Mouse (Mus musculus): ENCODE results near the gene Cdh16.
A peak's percentile ranks its signal among the peaks of the same experiment; 100 is the strongest.
"Not testable (repeated sequence)": the region's sequence is repeated elsewhere in the genome, so short reads cannot be mapped to it uniquely, and the experiment has no call there.

The Cdh16 gene

DNA sequence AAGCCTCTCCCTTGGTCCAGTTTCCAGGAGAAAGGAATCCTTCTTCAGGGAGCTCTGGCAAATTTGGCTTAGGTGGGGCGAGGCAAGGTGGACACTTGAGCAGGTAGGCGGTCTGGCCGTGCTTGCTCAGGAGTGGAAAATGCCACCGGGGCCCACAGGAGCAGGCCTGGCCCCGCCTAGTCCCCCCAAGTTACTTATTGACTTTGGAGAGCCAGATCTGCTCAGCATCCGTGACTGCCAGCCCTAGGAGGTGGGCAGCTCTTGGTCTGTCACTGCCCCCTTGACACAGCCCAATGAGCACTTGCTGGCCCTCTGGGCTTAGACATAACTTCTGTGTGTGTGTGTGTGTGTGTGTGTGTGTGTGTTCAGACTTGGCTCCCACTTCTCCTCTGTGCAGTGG is at the start of gene Cdh16:
TSS of gene Cdh16 (minus strand) at position 236 of the 400 bp plus-strand sequence.
- DNase-seq (ENCODE audit: extremely low read depth, low read depth), result no peak

- DNase-seq (ENCODE audit: extremely low read depth, low read depth), result no peak
These were observed 31.4 kb upstream of the Cdh16 start for GRCm38 (mm10) chr8:104655614-104656013.

- DNase-seq (ENCODE audit: extremely low read depth, low read depth), result peak; percentile 70
These were observed 30.8 kb upstream of the Cdh16 start for GRCm38 (mm10) chr8:104654984-104655383.

GRCm38 (mm10) chr8:104644187-104644586 is 20.0 kb upstream of the Cdh16 start:
- not testable (repeated sequence) for DNase-seq (ENCODE audit: extremely low read depth, low read depth)

GRCm38 (mm10) chr8:104642324-104642654 is 18.1 kb upstream of the Cdh16 start:
- no peak for DNase-seq (ENCODE audit: extremely low read depth, low read depth)

DNA sequence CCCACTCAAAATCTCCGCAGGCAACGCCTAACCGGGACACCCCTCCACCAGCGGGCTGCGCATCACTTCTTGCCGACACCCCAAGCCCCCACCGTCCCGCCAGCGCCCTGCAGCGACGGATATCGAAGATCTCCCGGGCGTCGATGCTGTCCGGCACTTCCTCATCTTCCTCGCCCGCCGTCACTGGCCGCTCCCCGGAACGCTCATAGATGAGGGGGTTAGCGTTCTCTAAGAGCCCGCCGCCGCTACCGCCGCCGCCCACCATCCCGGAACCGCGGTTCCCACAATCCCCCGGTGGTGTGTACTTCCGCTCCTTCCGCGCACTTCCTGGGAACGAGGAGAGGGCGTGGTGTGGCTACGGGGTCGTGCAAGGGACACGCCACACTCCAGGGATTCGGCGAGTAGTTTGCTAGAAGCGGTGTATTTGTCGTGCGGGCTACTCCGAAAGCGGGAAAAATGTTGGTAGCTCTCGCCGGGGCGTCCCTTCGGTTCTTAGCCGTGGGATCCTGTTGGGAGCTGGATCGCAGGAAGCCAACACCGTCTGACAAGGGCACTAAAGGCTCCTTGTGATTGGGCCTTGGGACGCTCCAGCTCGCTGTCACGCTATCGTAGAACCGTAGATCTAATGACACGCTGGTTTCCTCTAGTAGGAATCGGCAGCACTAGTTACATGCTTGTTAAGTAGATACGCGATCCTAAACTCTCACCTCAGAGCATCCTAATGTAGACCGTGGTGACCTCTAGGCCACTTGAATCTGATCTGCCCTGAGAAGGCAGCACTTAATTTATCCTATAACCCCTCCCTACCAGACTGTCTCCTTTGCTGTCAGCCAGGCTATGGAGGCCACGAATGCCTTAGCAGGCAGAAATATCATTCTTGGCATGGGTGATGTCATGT is 17.5 kb upstream of the Cdh16 start, which contains the start of gene Ciao2b:
TSS of gene Ciao2b (minus strand) at position 540 of the 898 bp plus-strand sequence.
- peak; percentile 74 for DNase-seq (ENCODE audit: extremely low read depth, low read depth)

GRCm38 (mm10) chr8:104640831-104641370 is 16.7 kb upstream of the Cdh16 start:
- DNase-seq (ENCODE audit: extremely low read depth, low read depth), result no peak

GRCm38 (mm10) chr8:104640241-104640640 is 16.0 kb upstream of the Cdh16 start:
- no peak for DNase-seq (ENCODE audit: extremely low read depth, low read depth)

DNA sequence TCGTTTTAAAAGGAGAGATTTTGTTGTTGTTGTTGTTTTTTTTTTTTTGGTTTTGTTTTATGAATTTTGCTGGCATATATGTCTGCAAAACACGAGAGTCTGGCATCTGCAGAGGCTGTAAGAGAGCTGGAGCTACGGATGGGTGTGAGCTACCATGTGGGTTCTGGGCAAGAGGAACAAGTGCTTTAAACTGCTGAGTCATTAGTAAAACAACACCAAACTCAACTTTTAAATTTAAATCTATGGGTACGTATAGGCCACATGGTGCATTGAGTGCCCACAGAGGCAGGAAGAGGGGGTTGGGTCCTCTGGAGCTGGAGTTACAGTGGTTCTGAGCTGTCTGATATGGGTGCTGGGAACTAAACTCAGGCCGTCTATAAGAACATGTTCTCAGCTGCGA is 13.8 kb upstream of the Cdh16 start:
- no peak for DNase-seq (ENCODE audit: extremely low read depth, low read depth)

DNA sequence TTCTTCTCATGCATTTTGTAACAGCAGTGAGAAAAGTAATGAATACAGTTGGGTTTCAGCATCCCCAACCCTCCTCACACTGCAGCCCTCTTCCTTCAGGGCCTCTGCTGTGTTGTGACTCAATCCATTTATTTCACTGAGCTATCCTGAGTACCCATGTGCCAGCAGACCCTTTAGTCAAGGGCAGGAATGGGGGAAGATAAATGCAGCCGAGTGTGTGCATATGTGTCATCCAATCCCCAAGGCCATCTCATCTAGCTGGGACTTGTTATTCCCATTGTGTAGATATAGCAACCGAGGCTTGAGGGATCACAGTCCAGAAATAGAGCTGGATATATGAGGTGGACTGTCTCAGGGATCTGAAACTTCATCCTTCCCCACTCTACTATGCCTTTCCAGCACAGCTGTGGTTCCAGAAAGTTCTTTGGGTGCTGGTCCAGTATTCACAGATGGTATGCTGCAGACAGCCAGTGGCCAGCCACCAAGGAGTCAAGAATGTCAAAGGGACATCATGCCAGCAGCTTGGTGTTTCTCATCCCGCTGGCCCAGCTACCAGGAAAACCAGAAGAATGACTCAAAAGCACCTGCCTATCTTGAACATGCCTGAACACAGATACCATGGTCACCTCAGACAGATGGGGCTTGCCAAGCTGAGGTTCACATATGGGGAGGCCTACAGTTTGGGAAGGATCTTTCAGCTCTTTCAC is 11.0 kb upstream of the Cdh16 start:
- DNase-seq (ENCODE audit: extremely low read depth, low read depth), result no peak

- DNase-seq (ENCODE audit: extremely low read depth, low read depth), result no peak
These were observed 9.1 kb upstream of the Cdh16 start for GRCm38 (mm10) chr8:104633156-104633744.

DNA sequence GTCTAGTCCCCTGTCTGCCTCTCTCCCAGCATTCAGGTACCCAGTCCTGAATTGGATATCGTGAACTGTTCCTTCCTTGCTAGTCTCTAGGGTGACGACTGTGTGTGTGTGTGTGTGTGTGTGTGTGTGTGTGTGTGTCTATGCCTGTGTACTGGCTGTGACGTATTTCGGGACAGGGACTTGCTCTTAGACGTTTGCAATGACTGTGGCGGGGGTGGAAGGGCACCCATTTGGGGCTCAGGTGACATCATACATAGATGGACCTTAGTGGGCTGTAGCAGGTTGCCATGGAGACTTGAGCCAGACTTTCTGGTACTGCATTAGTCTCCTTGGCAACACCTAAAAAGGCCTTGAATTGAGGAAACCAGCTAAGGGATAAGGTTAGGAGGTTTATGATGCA is 8.3 kb upstream of the Cdh16 start:
- no peak for DNase-seq (ENCODE audit: extremely low read depth, low read depth)

- DNase-seq (ENCODE audit: extremely low read depth, low read depth), result no peak
These were observed 7.8 kb upstream of the Cdh16 start for GRCm38 (mm10) chr8:104631975-104632374.

DNA sequence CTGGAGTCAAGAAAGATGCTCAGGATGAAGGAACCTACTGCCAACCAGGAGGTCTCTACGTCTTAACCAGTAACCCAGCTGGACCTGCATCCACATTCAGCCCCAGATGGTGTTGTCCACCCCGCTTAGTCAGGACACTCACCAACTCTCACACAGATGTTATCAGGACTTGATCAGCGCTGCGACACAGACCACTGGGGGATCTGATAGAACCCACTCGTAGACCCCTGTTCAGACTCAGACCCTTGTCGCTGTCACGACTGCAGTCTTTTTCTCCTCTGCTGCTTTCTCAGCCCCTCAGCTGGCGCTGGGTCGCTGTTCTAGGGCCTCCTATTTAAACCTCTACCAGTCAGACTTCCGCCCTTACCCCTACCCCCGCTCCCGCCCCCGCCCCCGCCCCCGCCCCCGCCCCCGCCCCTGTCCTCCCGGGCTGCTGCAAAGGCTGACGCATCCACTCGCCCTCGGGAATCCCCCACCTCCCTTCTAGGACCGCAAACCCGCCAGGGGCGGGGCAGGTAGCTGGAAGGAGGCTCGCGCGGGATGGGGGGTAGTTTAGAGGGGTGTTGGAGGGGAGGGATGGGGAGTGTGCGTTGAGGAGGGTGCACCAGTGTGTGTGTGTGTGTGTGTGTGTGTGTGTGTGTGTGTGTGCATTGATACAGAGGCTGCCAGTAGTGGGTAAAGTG is 6.9 kb upstream of the Cdh16 start, which contains the start of gene Rrad:
TSS of gene Rrad (minus strand) at position 347 of the 683 bp plus-strand sequence.
- no peak for DNase-seq (ENCODE audit: extremely low read depth, low read depth)

- DNase-seq (ENCODE audit: extremely low read depth, low read depth), result no peak
These were observed 6.4 kb upstream of the Cdh16 start for GRCm38 (mm10) chr8:104630574-104630973.

DNA sequence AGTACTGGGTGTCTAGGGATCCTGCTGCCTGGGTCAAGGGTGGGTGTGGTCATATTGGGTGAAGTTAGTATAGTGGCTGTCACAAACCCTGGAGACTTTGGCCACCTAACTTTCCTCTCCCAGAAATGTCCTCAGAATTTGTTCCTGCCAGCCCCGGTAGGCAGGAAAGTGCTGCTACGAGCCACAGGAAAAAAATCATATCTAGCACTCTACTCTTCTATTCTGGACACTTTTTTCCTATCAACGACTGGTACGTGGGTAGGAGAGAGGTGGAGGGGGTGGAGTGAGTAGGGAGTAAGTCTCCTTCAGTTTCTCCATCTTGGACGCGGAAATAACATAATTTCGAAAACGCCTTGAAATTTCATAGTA is 5.9 kb upstream of the Cdh16 start:
- DNase-seq (ENCODE audit: extremely low read depth, low read depth), result no peak

GRCm38 (mm10) chr8:104629306-104630110 is 5.3 kb upstream of the Cdh16 start:
- peak; percentile 70 for DNase-seq (ENCODE audit: extremely low read depth, low read depth)

DNA sequence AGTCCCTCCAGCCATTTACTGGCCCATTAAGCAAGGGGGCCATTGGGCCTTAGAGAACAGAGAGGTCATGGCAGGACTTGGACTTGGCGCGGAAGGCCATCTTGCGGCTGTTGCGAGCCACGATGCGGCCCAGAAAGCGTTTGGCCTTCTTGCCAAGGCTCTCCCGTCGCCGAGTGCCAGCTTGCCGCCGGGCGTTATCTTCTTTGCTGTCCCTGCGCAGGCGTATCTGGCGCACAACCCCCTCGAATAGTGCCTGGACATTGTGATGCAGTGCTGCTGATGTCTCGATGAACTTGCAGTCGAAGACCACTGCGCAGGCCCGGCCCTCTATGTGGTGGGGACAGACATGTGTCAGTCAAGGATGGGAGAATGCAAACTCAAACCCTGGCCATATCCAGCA is 4.2 kb upstream of the Cdh16 start:
- DNase-seq (ENCODE audit: extremely low read depth, low read depth), result no peak

DNA sequence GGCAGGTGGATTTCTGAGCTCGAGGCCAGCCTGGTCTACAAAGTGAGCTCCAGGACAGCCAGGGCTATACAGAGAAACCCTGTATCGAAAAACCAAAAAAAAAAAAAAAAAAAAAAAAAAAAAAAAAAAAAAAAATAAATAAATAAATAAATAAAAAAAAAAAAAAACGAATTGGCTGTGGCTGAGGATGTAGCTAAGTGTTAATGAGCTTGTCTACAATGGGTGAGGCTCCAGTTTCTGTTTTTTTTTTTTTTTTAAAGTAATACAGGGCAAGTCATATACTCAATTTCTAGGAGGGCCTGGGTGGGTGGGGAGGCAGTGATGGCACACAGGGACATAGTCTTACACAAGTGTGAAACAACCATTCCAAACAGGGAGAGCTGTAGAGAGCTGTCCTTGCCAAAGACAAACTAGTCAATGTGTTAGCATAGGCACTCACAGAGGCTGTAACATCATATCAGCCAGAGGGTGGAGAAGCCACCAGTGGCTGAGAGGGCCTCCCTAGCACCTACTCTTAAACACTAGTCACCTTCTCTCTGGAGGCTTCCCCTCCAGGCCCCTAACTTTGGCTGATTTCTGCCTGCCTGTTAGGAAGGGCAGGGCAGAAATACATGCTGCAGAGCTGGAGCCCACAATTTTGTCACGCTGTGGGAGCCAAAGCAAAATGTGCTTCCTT is 3.0 kb upstream of the Cdh16 start:
- DNase-seq (ENCODE audit: extremely low read depth, low read depth), result no peak

DNA sequence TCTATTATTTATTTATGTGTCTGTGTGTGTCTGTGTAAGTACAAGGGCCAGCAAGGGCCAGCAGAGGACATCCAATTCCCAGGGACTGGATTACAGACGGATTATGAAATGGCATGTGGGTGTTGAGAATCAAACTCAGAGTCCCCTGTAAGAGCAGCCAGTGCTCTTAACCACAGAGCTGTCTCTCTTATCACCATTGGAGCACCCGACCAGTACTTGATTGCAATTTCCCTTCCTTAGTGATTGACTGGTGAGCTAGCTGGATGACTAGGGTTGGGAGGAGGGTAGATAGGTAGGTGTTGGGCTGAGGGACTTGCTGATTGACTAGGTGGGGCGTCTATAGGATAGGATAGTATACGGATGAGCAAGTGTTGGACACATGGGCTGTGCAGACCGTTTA is 3.4 kb downstream of the Cdh16 start:
- DNase-seq (ENCODE audit: extremely low read depth, low read depth), result no peak
